Mouse (Mus musculus): Measurements from ENCODE around the gene Ikzf5.
"Not testable (repeated sequence)": the region's sequence is repeated elsewhere in the genome, so short reads cannot be mapped to it uniquely, and the experiment has no call there.

Gene Ikzf5

GRCm38 (mm10) chr7:131410416-131411058, at the start of gene Ikzf5, which contains the start of gene Acadsb:
TSS of gene Ikzf5 (minus strand) at chr7:131410521.
TSS of gene Acadsb (plus strand) at chr7:131410601.
- DNase-seq (ENCODE audit: inconsistent age in 2 of 2, low spot score in 1 of 2) = peak; percentile 99 to 100

- no peak for DNase-seq (ENCODE audit: inconsistent age in 2 of 2, low spot score in 1 of 2)
Observed at GRCm38 (mm10) chr7:131456714-131457113, 46.4 kb upstream of the Ikzf5 start.

- no peak for DNase-seq (ENCODE audit: inconsistent age in 2 of 2, low spot score in 1 of 2)
Observed at GRCm38 (mm10) chr7:131437051-131437450, 26.7 kb upstream of the Ikzf5 start.

- DNase-seq (ENCODE audit: inconsistent age in 2 of 2, low spot score in 1 of 2) = no peak
Observed at GRCm38 (mm10) chr7:131434276-131434675, 24.0 kb upstream of the Ikzf5 start.

- DNase-seq (ENCODE audit: inconsistent age in 2 of 2, low spot score in 1 of 2) = peak in 1 of 2 experiments; percentile 53
Observed at GRCm38 (mm10) chr7:131432244-131432643, 21.9 kb upstream of the Ikzf5 start.

GRCm38 (mm10) chr7:131427331-131427730, 17.0 kb upstream of the Ikzf5 start:
- DNase-seq (ENCODE audit: inconsistent age in 2 of 2, low spot score in 1 of 2) = peak in 1 of 2 experiments; percentile 84

GRCm38 (mm10) chr7:131424912-131425311, 14.6 kb upstream of the Ikzf5 start:
- no peak for DNase-seq (ENCODE audit: inconsistent age in 2 of 2, low spot score in 1 of 2)

- DNase-seq (ENCODE audit: inconsistent age in 2 of 2, low spot score in 1 of 2) = peak in 1 of 2 experiments; percentile 69
Observed at GRCm38 (mm10) chr7:131417605-131418004, 7.3 kb upstream of the Ikzf5 start.

GRCm38 (mm10) chr7:131416742-131417141, 6.4 kb upstream of the Ikzf5 start:
- DNase-seq (ENCODE audit: inconsistent age in 2 of 2, low spot score in 1 of 2) = not testable (repeated sequence)

GRCm38 (mm10) chr7:131411941-131412270, 1.6 kb upstream of the Ikzf5 start:
- no peak for DNase-seq (ENCODE audit: inconsistent age in 2 of 2, low spot score in 1 of 2)

- DNase-seq (ENCODE audit: inconsistent age in 2 of 2, low spot score in 1 of 2) = peak; percentile 28 to 83
Observed at GRCm38 (mm10) chr7:131411221-131411940, 1.1 kb upstream of the Ikzf5 start.

GRCm38 (mm10) chr7:131409988-131410385, 334 bp downstream of the Ikzf5 start:
- DNase-seq (ENCODE audit: inconsistent age in 2 of 2, low spot score in 1 of 2) = no peak

- no peak for DNase-seq (ENCODE audit: inconsistent age in 2 of 2, low spot score in 1 of 2)
Observed at GRCm38 (mm10) chr7:131409321-131409987, 867 bp downstream of the Ikzf5 start.

- not testable (repeated sequence) for DNase-seq (ENCODE audit: inconsistent age in 2 of 2, low spot score in 1 of 2)
Observed at GRCm38 (mm10) chr7:131391761-131392160, 18.6 kb downstream of the Ikzf5 start.

- peak in 1 of 2 experiments; percentile 38 for DNase-seq (ENCODE audit: inconsistent age in 2 of 2, low spot score in 1 of 2)
Observed at GRCm38 (mm10) chr7:131371880-131372651, 38.3 kb downstream of the Ikzf5 start.

GRCm38 (mm10) chr7:131371470-131371860, 38.9 kb downstream of the Ikzf5 start:
- no peak for DNase-seq (ENCODE audit: inconsistent age in 2 of 2, low spot score in 1 of 2)

- DNase-seq (ENCODE audit: inconsistent age in 2 of 2, low spot score in 1 of 2) = peak; percentile 93 to 97
Observed at GRCm38 (mm10) chr7:131370648-131371469, 39.5 kb downstream of the Ikzf5 start, which contains the start of gene Pstk. TSS of gene Pstk (plus strand) at chr7:131371141.

- DNase-seq (ENCODE audit: inconsistent age in 2 of 2, low spot score in 1 of 2) = no peak
Observed at GRCm38 (mm10) chr7:131364131-131364530, 46.2 kb downstream of the Ikzf5 start.

GRCm38 (mm10) chr7:131362615-131363300, 47.6 kb downstream of the Ikzf5 start, which contains the start of gene 2310057M21Rik:
TSS of gene 2310057M21Rik (minus strand) at chr7:131362759.
- peak; percentile 96 to 98 for DNase-seq (ENCODE audit: inconsistent age in 2 of 2, low spot score in 1 of 2)

- no peak for DNase-seq (ENCODE audit: inconsistent age in 2 of 2, low spot score in 1 of 2)
Observed at GRCm38 (mm10) chr7:131362269-131362614, 48.1 kb downstream of the Ikzf5 start.

Data from adrenal gland, adult (tissue).